Mouse (Mus musculus) telencephalon, adult 2 months (tissue): ENCODE results near the gene Cntnap5b.
A peak's percentile ranks its signal among the peaks of the same experiment; 100 is the strongest.

Experiments
- DNase-seq: peaks from one replicate; pipeline ENCODE4 v3.0.0-alpha.2; 2011; ENCODE audit warnings: low read depth, low spot score

Cntnap5b gene

DNA sequence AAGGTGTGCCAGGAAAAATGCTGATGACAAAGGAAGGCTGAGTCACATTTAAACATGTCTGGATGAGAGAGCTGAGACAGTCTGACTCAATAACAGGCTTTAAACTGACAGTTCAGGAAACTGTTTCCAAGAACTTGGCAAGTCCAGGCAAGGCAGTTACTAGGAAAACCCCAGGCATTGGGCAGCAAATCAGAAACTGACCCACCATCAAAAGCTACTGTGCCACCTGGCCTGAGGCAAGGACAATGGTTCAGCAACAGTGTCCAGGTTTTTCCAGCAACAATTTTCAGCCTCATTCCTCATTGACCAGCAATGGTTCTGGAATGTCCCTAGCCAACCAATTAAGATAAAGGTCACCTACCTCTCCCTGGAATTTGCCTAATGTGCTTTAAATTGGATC is 399.0 kb downstream of the Cntnap5b start:
- no peak for DNase-seq

- peak; percentile 81 for DNase-seq
Measured at GRCm38 (mm10) chr1:100180050-100180449, 407.5 kb downstream of the Cntnap5b start.

- DNase-seq: peak; percentile 9
Measured at GRCm38 (mm10) chr1:100231980-100232608, 459.5 kb downstream of the Cntnap5b start.

- DNase-seq: no peak
Measured at GRCm38 (mm10) chr1:100251964-100252363, 479.4 kb downstream of the Cntnap5b start.

DNA sequence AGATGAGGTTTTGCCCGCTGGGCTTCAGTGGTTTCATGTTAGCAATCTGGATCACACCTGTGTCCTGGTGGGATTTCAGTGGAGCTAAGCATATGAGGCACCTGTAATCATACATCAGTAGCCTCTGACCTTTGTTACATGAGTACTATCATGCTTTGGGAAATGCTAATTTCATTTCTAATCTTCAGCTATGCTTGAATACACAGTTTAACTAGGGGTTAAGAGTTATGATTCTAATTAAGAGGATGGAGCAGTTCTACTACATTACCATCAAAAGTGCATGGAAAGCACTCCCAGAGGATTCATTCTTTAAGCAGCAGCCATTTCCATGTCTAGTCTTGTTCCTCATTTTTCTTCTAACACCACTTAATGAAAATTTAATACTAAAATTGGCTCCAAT is 538.1 kb downstream of the Cntnap5b start:
- DNase-seq: no peak

GRCm38 (mm10) chr1:100331066-100331465 is 558.5 kb downstream of the Cntnap5b start:
- no peak for DNase-seq

GRCm38 (mm10) chr1:100369415-100370113 is 597.0 kb downstream of the Cntnap5b start:
- no peak for DNase-seq

DNA sequence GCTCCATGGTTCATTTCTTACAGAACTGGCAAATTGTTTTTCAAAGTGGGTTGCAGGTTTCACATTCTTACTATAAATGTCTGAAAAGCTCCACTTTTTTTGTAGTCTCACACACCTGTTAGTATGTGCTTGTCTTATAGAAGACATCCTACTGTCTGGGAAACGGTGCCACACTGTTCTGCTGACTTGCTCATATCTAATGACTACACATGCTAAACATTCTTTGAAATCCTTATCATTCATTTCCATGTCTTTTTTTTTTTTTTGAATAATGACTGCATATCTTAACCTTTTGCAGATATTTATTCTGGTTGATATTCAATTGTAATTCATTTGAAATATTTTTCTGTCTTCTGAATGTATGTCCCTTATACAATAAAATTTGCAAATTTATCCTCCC is 613.7 kb downstream of the Cntnap5b start:
- no peak for DNase-seq

GRCm38 (mm10) chr1:100394034-100394433 is 621.5 kb downstream of the Cntnap5b start:
- no peak for DNase-seq

DNA sequence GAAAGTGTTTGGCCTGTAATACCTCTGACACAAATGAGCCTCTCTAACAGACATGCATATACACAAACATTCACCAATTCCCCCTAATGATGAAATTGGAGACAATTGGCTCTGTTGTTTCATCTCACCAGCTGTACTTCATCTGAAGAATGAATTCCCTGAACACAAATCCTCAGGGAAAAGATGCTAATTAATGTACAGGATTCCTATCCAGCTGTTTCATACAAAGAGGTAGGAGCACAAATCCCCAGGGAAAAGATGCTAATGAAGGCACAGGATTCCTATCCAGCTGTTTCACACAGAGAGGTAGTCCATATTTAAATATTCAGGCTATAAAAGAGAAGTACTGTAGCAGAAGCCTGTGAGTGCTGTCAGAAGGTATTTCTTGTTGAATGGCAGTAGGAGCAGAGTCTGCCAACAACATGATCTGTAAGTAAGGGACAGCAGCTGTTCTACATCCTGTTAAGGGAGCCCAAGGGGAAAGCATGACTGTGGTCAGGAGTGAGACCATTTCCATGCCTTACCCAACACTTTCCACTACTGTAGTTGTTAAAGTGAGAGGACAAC is 644.2 kb downstream of the Cntnap5b start:
- no peak for DNase-seq

- no peak for DNase-seq
Measured at GRCm38 (mm10) chr1:100430038-100430774, 657.6 kb downstream of the Cntnap5b start.

DNA sequence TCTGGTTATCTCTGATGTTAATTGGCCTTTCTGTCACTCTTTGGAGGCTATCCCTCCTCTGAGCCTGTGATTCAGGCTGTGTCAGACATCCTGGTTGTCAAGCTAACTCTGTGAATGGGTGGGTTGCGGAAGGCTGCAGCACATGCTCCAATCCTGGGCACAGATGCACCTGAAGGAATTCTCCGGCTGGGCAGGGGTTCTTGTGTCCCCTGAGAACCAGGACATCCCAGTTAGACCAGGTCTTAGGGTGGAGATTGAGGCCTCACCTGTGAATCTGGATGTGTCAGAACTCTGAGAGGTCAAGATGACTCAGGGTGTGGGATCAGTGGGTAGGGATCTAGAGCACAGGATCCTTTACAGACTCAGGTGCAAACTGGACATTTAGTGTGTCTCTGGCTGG is 691.3 kb downstream of the Cntnap5b start:
- no peak for DNase-seq

- no peak for DNase-seq
Measured at GRCm38 (mm10) chr1:100465226-100465625, 692.7 kb downstream of the Cntnap5b start.

GRCm38 (mm10) chr1:100467595-100467994 is 695.0 kb downstream of the Cntnap5b start:
- DNase-seq: no peak

- DNase-seq: no peak
Measured at GRCm38 (mm10) chr1:100509866-100510265, 737.3 kb downstream of the Cntnap5b start.
